Mouse (Mus musculus): ENCODE data around the gene Aoc2. TPM values are rescaled to one million over a fixed set of nuclear protein-coding genes. Genes with fewer than 3 reads are reported as not detected.
"Not testable (repeated sequence)": the region's sequence is repeated elsewhere in the genome, so short reads cannot be mapped to it uniquely, and the experiment has no call there.

Gene Aoc2
- total and polyA plus RNA-seq, 3 experiments, result 1.6 to 2.3 (median 2.2) TPM

- no peaks in the 10 kb centered on the region for H3K27me3 ChIP-seq (ENCODE audit: control insufficient read depth, insufficient read depth, low read length)
- 0 out of 2 replicates have a peak, but pooled peaks cover 1% of the 10 kb centered on the region for H3K4me1 ChIP-seq (ENCODE audit: control insufficient read depth, insufficient read depth, low read length)
- under 1% methylated on average over 17 of the region's 17 CpGs for WGBS
- peak overlapping the region; percentile 100 for H3K4me3 ChIP-seq
- H3K9ac ChIP-seq (ENCODE audit: low read depth, low read length), result peak overlapping the region; percentile 88
- DNase-seq, result no peak
- no peak for TF ChIP-seq EP300 (IDR thresholded peaks at IDR 0.05; ENCODE audit: insufficient read depth, low read depth, low read length)
- no peak for TF ChIP-seq CTCF (IDR thresholded peaks at IDR 0.05)
- no peak for TF ChIP-seq POLR2A (IDR thresholded peaks at IDR 0.05; ENCODE audit: insufficient read depth, low read depth, low read length)
- no peaks in the 10 kb centered on the region for H3K36me3 ChIP-seq (ENCODE audit: control insufficient read depth, insufficient read depth, low read length)
- peak overlapping the region; percentile 89 for H3K27ac ChIP-seq
- intact Hi-C loops (cut with DNase I), result no loop called here
- H3K79me2 ChIP-seq (replicated peaks; ENCODE audit: control insufficient read depth, insufficient read depth, low read length), result peaks cover 5% of the 10 kb centered on the region
These were observed 8.4 kb upstream of the Aoc2 start for GRCm38 (mm10) chr11:101316501-101316917.

GRCm38 (mm10) chr11:101323609-101324008 is 1.3 kb upstream of the Aoc2 start:
- no peaks in the 10 kb centered on the region; the same call in 1 of the 2 replicates for H3K4me1 ChIP-seq (ENCODE audit: control insufficient read depth, insufficient read depth, low read length)
- intact Hi-C loops (cut with DNase I), result loop anchor here (1.0 to 10.0 kb wide), 2 partner anchors 72 to 231 kb away; partner anchors contain the start of genes Brca1 and Nbr1
- no peaks in the 10 kb centered on the region for H3K79me2 ChIP-seq (replicated peaks; ENCODE audit: control insufficient read depth, insufficient read depth, low read length)
- 7% methylated on average over 4 of the region's 4 CpGs for WGBS
- no peak overlapping the region for H3K4me3 ChIP-seq
- peak; percentile 67 to 83 for DNase-seq
- H3K27me3 ChIP-seq (ENCODE audit: control insufficient read depth, insufficient read depth, low read length), result no peaks in the 10 kb centered on the region
- TF ChIP-seq EP300 (IDR thresholded peaks at IDR 0.05; ENCODE audit: insufficient read depth, low read depth, low read length), result peak; percentile 91; the same call in 1 of the 2 replicates
- no peak for TF ChIP-seq POLR2A (IDR thresholded peaks at IDR 0.05; ENCODE audit: insufficient read depth, low read depth, low read length)
- peak; percentile 99 for TF ChIP-seq CTCF (IDR thresholded peaks at IDR 0.05)
- no peak overlapping the region for H3K9ac ChIP-seq (ENCODE audit: low read depth, low read length)
- no peak overlapping the region for H3K27ac ChIP-seq
- H3K36me3 ChIP-seq (ENCODE audit: control insufficient read depth, insufficient read depth, low read length), result no peaks in the 10 kb centered on the region

GRCm38 (mm10) chr11:101325201-101325600 is 338 bp downstream of the Aoc2 start:
- 92% methylated on average over 11 of the region's 11 CpGs for WGBS
- DNase-seq; H3K27ac ChIP-seq; H3K4me1 ChIP-seq (ENCODE audit: control insufficient read depth, insufficient read depth, low read length); H3K79me2 ChIP-seq (replicated peaks; ENCODE audit: control insufficient read depth, insufficient read depth, low read length); H3K9ac ChIP-seq (ENCODE audit: low read depth, low read length); H3K4me3 ChIP-seq; H3K36me3 ChIP-seq (ENCODE audit: control insufficient read depth, insufficient read depth, low read length); H3K27me3 ChIP-seq (ENCODE audit: control insufficient read depth, insufficient read depth, low read length): not testable (repeated sequence)
- intact Hi-C loops (cut with DNase I), result loop anchor here (10.0 kb wide), 1 partner anchor 230 kb away; the partner anchor contains the start of genes Brca1 and Nbr1

- no peaks in the 10 kb centered on the region for H3K27me3 ChIP-seq (ENCODE audit: control insufficient read depth, insufficient read depth, low read length)
- intact Hi-C loops (cut with DNase I), result loop anchor here (10.0 kb wide), 1 partner anchor 229 kb away; the partner anchor contains the start of genes Brca1 and Nbr1
- H3K4me3 ChIP-seq, result no peak overlapping the region
- WGBS, result 89% methylated on average over 11 of the region's 11 CpGs
- peaks cover 4% of the 10 kb centered on the region for H3K4me1 ChIP-seq (ENCODE audit: control insufficient read depth, insufficient read depth, low read length)
- DNase-seq, result no peak
- no peak overlapping the region for H3K9ac ChIP-seq (ENCODE audit: low read depth, low read length)
- TF ChIP-seq CTCF (IDR thresholded peaks at IDR 0.05) (no peak), EP300 (IDR thresholded peaks at IDR 0.05; ENCODE audit: insufficient read depth, low read depth, low read length) (no peak), POLR2A (IDR thresholded peaks at IDR 0.05; ENCODE audit: insufficient read depth, low read depth, low read length) (no peak)
- H3K27ac ChIP-seq, result no peak overlapping the region
- no peaks in the 10 kb centered on the region for H3K36me3 ChIP-seq (ENCODE audit: control insufficient read depth, insufficient read depth, low read length)
- no peaks in the 10 kb centered on the region for H3K79me2 ChIP-seq (replicated peaks; ENCODE audit: control insufficient read depth, insufficient read depth, low read length)
These were observed 1.3 kb downstream of the Aoc2 start for GRCm38 (mm10) chr11:101326147-101326546.

- intact Hi-C loops (cut with DNase I), result loop anchor here (10.0 kb wide), 1 partner anchor 227 kb away; the partner anchor contains the start of genes Brca1 and Nbr1
- H3K4me3 ChIP-seq, result no peak overlapping the region
- peaks cover 4% of the 10 kb centered on the region for H3K4me1 ChIP-seq (ENCODE audit: control insufficient read depth, insufficient read depth, low read length)
- WGBS, result 61% methylated on average over 3 of the region's 3 CpGs
- TF ChIP-seq EP300 (IDR thresholded peaks at IDR 0.05; ENCODE audit: insufficient read depth, low read depth, low read length), result no peak
- TF ChIP-seq CTCF (IDR thresholded peaks at IDR 0.05), result no peak
- TF ChIP-seq POLR2A (IDR thresholded peaks at IDR 0.05; ENCODE audit: insufficient read depth, low read depth, low read length), result no peak
- H3K27me3 ChIP-seq (ENCODE audit: control insufficient read depth, insufficient read depth, low read length), result no peaks in the 10 kb centered on the region
- H3K79me2 ChIP-seq (replicated peaks; ENCODE audit: control insufficient read depth, insufficient read depth, low read length), result no peaks in the 10 kb centered on the region
- H3K27ac ChIP-seq, result no peak overlapping the region
- H3K9ac ChIP-seq (ENCODE audit: low read depth, low read length), result no peak overlapping the region
- no peaks in the 10 kb centered on the region for H3K36me3 ChIP-seq (ENCODE audit: control insufficient read depth, insufficient read depth, low read length)
- DNase-seq, result no peak
These were observed 2.4 kb downstream of the Aoc2 start for GRCm38 (mm10) chr11:101327311-101327710.

GRCm38 (mm10) chr11:101328941-101329635 is 4.2 kb downstream of the Aoc2 start:
- DNase-seq, result peak; percentile 47 to 57
- 35% methylated on average over 6 of the region's 6 CpGs for WGBS
- H3K4me3 ChIP-seq, result no peak overlapping the region
- H3K36me3 ChIP-seq (ENCODE audit: control insufficient read depth, insufficient read depth, low read length), result no peaks in the 10 kb centered on the region
- H3K27me3 ChIP-seq (ENCODE audit: control insufficient read depth, insufficient read depth, low read length), result no peaks in the 10 kb centered on the region
- no peak overlapping the region for H3K9ac ChIP-seq (ENCODE audit: low read depth, low read length)
- intact Hi-C loops (cut with DNase I), result loop anchor here (10.0 kb wide), 1 partner anchor 226 kb away; the partner anchor contains the start of genes Brca1 and Nbr1
- H3K27ac ChIP-seq, result peak overlapping the region; percentile 18
- H3K4me1 ChIP-seq (ENCODE audit: control insufficient read depth, insufficient read depth, low read length), result peaks cover 4% of the 10 kb centered on the region
- no peaks in the 10 kb centered on the region for H3K79me2 ChIP-seq (replicated peaks; ENCODE audit: control insufficient read depth, insufficient read depth, low read length)
- TF ChIP-seq EP300 (IDR thresholded peaks at IDR 0.05; ENCODE audit: insufficient read depth, low read depth, low read length), result no peak
- no peak for TF ChIP-seq CTCF (IDR thresholded peaks at IDR 0.05)
- TF ChIP-seq POLR2A (IDR thresholded peaks at IDR 0.05; ENCODE audit: insufficient read depth, low read depth, low read length), result no peak

All from heart, adult 2 months (tissue).